Mouse (Mus musculus) common myeloid progenitor, adult 5-6 weeks (primary cell): Measurements from ENCODE around the gene Zfp975. TPM values are rescaled to one million over a fixed set of nuclear protein-coding genes. Genes with fewer than 3 reads are reported as not detected.
"Not testable (repeated sequence)": the region's sequence is repeated elsewhere in the genome, so short reads cannot be mapped to it uniquely, and the experiment has no call there.

Source experiments
- ATAC-seq: replicated peaks from 2 replicates; pipeline ENCODE4 v1.8.0; 2016; ENCODE audit warnings: low read depth, mild to moderate bottlenecking, moderate TSS enrichment, inconsistent platforms; ENCODE audit not compliant: poor library complexity, severe bottlenecking
- total RNA-seq: library from RNA; stranded (forward); fragments of 200-1000, 187-1606 nt; gene quantifications from 2 replicates; pipeline ENCODE4 v1.2.3, GENCODE M21; 2017

Gene Zfp975
- total RNA-seq: 5.3 and 12.7 TPM in 2 replicates

DNA sequence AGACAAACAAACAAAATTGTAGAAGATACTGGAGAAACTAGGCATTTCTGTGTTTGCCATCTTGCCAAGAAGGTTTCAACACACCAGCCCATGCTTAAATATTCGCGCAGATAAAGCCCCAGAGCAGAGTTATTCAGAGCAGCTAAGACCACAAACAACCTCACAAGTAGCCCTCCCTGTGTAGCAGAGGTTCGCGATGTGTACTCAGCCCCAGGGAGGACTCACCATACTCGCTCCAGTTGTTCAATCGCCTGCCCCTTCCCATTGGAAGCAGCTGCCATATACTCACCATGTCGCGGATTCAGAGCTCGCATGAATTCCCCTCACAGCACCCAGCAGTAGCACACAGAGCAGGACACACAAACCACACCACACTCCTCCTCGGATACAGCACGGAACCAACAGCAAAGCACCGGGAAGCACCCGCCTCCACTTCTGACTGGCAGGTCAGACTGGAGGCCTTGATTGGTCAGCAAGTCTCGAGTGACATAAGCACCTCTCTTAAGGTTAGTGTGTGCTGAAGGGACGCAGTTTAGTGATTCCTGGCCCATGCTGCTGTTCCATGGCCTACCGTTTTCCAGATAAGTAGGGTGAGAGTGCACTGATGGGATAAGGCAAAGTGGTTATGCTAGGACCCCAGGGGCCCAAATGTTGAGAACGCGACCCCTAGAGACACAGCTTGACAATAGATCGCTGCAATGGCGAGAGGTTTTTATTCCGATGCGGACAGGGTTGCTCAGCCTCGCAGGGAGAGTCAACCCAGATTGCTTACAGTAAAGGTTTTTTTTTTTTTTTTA, at the start of gene Zfp975:
Gene Zfp975 (minus strand): TSS at position 381 of the 797 bp plus-strand sequence.
- ATAC-seq: peak; percentile 100

DNA sequence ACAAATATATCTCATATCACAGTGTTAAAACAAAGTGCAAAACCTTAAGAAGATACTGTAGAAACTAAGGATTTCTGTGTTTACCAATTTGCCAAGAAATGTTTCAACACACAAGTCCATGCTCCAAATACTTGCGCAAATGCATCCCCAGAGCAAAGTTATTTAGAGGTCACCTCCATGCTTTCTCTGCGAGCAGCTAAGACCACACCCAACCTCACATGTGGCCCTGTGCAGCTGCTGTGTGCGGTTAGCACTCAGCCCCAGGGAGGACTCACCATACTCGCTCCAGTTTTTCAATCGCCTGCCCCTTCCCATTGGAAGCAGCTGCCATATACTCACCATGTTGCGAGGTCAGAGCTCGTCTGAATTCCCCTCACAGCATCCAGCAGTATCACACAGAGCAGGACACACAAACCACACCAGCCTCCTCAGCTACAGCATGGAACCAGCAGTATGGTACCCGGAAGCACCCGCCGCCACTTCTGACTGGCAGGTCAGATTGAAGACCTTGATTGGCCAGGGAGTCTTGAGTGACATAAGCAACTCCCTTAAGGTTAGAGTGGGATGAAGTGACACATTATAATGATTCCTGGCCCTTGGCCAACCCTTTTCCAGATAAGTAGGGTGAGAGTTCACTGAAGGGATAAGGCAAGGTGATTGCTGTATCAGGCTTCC, 46.1 kb upstream of the Zfp975 start:
- ATAC-seq: no peak

DNA sequence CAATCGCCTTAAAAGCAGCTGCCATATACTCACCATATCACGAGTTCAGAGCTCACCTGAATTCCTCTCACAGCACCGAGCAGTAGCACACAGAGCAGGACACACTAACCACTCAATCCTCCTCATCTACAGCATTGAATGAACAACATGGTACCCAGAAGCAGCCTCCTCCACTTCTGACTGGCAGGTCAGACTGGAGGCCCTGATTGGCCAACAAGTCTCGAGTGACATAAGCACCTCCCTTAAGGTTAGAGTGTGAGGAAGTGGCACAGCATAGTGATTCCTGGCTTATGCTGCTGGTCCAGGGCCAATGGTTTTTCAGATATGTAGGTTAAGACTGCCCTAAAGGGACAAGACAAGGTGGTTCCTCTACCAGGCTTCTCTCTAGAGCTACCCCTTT, 34.4 kb upstream of the Zfp975 start, which contains the start of gene Gm17067:
Gene Gm17067 (minus strand): TSS at position 101 of the 400 bp plus-strand sequence.
- not testable (repeated sequence) for ATAC-seq

DNA sequence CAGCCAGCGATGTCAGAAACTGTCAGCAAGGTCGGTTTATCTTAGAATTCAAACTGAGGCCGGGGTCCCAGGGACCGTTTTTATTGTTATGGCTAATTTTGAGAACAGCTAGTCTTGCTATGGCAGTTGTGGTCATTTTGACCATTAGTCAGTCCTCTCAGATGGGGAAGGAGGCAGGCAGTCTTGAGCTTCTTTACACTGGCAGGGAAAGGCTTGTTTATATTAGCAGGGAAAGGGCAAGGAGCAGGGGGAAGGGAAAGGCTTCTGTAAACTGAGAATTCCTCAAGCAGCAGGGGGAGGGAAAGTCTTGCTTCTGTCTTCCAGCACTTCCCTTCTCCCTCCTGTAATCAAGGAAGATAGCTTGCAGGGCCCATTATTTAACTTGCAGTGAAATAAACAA, 709 bp upstream of the Zfp975 start:
- not testable (repeated sequence) for ATAC-seq

DNA sequence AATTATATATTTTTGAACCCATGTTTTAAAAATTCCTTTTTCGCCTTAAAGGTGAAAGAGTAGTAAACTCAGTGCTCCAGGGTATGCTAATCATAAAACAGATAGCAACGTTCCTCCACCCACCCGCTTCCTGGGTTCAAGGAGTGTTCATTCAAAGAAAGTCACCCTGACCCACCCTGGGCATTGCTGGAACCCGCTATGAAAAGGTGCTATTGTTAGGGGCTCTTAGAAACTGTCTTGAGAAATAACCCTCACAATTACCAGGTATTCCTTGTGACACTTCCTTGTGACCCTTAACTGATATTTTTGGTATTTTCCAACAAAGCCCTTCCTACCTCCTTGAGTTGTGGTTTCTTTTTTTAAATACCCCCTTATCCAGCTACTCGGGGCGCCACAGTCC, 12.5 kb downstream of the Zfp975 start:
- ATAC-seq: not testable (repeated sequence)

DNA sequence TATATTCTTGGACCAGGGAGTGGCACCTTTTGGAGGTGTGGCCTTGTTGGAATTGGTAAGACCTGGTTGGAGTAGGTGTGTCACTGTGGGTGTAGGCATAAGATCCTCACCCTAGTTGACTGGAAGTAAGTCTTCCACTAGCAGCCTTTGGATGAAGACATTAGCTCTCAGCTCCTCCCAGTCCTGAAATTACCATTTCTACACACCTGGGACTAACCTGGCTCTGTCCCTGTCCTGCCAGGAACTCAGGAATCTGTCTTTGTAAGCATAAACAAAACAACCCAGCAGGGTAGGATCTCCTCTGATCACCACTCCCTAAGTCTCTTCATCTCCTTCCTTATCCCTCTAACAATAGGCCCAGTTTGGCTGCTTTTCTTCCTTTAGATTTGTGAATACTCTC, 12.9 kb downstream of the Zfp975 start:
- ATAC-seq: not testable (repeated sequence)

DNA sequence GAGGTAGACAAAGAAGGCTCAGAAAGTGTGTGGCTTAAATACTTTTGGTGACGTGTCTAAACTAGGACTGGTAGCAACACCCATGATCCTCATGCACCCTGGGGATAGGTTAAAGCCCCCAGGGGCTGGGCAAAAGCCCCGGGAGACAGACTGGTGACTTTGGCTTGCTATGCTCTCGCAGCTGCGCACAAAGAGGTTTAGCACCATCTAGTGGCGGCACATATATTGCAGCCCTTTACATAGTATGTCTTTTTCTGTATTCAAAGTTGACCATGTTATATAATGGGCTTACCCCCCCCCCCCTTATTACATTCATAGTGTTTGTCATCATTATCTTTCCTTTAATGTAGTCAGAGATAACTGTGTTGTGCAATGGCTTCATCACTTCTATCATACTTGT, 32.4 kb downstream of the Zfp975 start:
- not testable (repeated sequence) for ATAC-seq

DNA sequence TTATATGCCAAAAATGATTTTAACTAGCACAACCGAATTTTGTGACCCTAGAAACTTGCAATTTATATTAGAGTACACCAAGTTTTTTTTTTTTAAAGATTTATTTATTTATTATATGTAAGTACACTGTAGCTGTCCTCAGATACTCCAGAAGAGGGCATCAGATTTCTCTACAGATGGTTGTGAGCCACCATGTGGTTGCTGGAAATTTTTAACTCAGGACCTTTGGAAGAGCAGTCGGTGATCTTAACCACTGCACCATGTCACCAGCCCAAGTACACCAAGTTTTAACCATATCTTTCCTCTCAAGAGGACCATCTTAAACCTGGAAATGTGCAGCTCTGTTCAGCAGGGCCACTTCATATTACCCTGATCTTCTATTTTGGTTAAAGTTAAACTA, 37.3 kb downstream of the Zfp975 start:
- not testable (repeated sequence) for ATAC-seq

DNA sequence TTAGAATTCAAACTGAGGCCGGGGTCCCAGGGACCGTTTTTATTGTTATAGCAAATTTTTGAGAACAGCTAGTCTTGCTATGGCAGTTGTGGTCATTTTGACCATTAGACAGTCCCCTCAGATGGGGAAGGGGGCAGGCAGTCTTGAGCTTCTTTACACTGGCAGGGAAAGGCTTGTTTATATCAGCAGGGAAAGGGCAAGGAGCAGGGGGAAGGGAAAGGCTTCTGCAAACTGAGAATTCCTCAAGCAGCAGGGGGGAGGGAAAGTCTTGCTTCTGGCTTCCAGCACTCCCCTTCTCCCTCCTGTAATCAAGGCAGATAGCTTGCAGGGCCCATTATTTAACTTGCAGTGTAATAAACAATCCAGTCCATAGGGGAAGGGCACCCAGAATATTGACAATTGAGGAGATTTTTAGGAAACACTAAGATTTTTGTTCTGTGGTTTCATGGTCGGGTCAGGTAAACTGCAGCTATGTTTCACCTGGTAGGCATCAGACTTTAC, 49.4 kb downstream of the Zfp975 start:
- not testable (repeated sequence) for ATAC-seq

DNA sequence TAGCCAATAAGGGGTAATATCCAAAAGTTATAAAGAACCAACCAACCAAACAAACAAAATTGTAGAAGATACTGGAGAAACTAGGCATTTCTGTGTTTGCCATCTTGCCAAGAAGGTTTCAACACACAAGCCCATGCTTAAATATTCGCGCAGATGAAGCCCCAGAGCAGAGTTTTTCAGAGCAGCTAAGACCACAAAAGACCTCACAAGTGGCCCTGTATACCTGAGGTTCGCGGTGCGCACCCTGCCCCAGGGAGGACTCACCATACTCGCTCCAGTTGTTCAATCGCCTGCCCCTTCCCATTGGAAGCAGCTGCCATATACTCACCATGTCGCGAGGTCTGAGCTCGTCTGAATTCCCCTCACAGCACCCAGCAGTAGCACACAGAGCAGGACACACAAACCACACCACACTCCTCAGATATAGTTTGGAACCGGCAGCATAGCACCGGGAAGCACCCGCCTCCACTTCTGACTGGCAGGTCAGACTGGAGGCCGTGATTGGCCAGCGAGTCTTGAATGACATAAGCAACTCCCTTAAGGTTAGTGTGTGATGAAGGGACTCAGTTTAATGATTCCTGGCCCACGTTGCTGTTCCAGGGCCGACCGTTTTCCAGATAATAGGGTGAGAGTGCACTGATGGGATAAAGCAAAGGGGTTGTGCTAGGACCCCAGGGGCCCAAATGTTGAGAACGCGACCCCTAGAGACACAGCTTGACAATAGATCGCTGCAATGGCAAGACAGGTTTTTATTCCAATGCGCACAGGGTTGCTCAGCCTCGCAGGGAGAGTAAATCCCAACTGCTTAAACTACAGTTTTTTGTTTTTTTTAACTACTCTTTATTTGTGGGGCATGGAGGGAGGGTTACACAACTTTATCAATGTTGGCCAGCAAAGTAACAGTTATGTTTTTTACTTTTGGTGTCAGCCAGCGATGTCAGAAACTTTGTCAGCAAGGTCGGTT, 50.1 kb downstream of the Zfp975 start, which contains the start of gene Zfp976:
Gene Zfp976 (minus strand): TSS at position 437 of the 964 bp plus-strand sequence.
- peak; percentile 100 for ATAC-seq

DNA sequence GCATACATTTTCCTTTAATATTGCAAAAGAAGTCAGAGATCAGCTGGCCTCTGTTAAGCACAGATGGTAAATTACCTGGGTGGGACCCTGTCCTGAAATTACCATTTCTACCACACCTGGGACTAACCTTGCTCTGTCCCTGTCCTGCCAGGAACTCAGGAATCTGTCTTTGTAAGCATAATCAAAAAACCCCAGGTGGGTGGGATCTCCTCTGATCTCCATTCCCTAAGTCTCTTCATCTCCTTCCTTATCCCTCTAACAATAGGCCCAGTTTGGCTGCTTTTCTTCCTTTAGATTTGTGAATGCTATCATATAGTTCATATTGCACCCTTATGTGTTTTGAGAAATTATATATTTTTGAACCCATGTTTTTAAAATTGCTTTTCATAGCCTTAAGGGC, 61.5 kb downstream of the Zfp975 start:
- not testable (repeated sequence) for ATAC-seq

Other genes with a start within 250 kb of the Zfp975 start
- gene 4933421I07Rik, start 244.6 kb downstream of the Zfp975 start, total RNA-seq: not detected in 2 replicates
- gene Zfp141, start 187.0 kb downstream of the Zfp975 start, total RNA-seq: 40.6 and 53.0 TPM in 2 replicates
- not detected in 2 replicates for gene Gm21028, start 114.2 kb downstream of the Zfp975 start, total RNA-seq
- gene Zfp977, start 100.2 kb downstream of the Zfp975 start, total RNA-seq: 1.6 and 3.6 TPM in 2 replicates
- 8.7 and 12.1 TPM in 2 replicates for gene Zfp976, start 50.2 kb downstream of the Zfp975 start, total RNA-seq
- not detected in 2 replicates for gene Gm17067, start 34.3 kb upstream of the Zfp975 start, total RNA-seq
- gene Vmn2r62, start 100.8 kb upstream of the Zfp975 start, total RNA-seq: not detected in 2 replicates
- gene Gm2381, start 174.5 kb upstream of the Zfp975 start, total RNA-seq: not detected in 2 replicates
- gene Vmn2r63, start 241.1 kb upstream of the Zfp975 start, total RNA-seq: not detected in 2 replicates